8 mouse cellular contexts compared by ENCODE assay signal in genomic region chr8:57576238-57576637, GRCm38 (mm10).
DNase-seq lines count a peak whose midpoint lies in the region; ATAC-seq and TF ChIP-seq lines count a peak whose summit lies in the region.

No protein-coding gene starts in this region.

- TF ChIP-seq EP300 in stomach, postnatal 0 days (optimal IDR thresholded peaks at IDR 0.05): no peak

- peak; percentile 54 for TF ChIP-seq CTCF in stomach, postnatal 0 days (IDR thresholded peaks at IDR 0.05; ENCODE audit: low read depth)

- H3K4me1 ChIP-seq in embryonic facial prominence, embryonic 12.5 days: 0 out of 2 replicates have a peak, but pooled peaks cover 3% of the 10 kb centered on the region
- peaks cover 26% of the 10 kb centered on the region for H3K4me1 ChIP-seq in heart, embryonic 15.5 days (replicated peaks)
- H3K4me1 ChIP-seq in midbrain, embryonic 15.5 days: peaks cover 14% of the 10 kb centered on the region
- H3K4me1 ChIP-seq in stomach, postnatal 0 days (replicated peaks; ENCODE audit: control insufficient read depth, insufficient read depth): no peaks in the 10 kb centered on the region

- DNase-seq in 416B (ENCODE audit: low read depth): peak; percentile 95
- DNase-seq in MEL-GATA-1-ER (ENCODE audit: extremely low read depth, low read depth): peak; percentile 100
- peak; percentile 78 for DNase-seq in liver
- peak; percentile 86 for DNase-seq in stomach, postnatal 0 days (ENCODE audit: low spot score)
- no peak for DNase-seq in frontal cortex, postnatal 36 days (ENCODE audit: low spot score in 2 of 2)

- no peaks in the 10 kb centered on the region for H3K27me3 ChIP-seq in embryonic facial prominence, embryonic 12.5 days
- no peaks in the 10 kb centered on the region for H3K27me3 ChIP-seq in heart, embryonic 15.5 days
- no peaks in the 10 kb centered on the region for H3K27me3 ChIP-seq in midbrain, embryonic 15.5 days (replicated peaks)
- H3K27me3 ChIP-seq in stomach, postnatal 0 days (ENCODE audit: control insufficient read depth, insufficient read depth, low read length): no peaks in the 10 kb centered on the region

- H3K4me2 ChIP-seq in embryonic facial prominence, embryonic 12.5 days (replicated peaks): no peak overlapping the region
- peak overlapping the region; percentile 3; the same call in 1 of the 2 replicates for H3K4me2 ChIP-seq in heart, embryonic 15.5 days
- no peak overlapping the region for H3K4me2 ChIP-seq in midbrain, embryonic 15.5 days
- H3K4me2 ChIP-seq in stomach, postnatal 0 days (replicated peaks; ENCODE audit: low read depth): no peak overlapping the region

- no peaks in the 10 kb centered on the region for H3K9me3 ChIP-seq in embryonic facial prominence, embryonic 12.5 days
- H3K9me3 ChIP-seq in heart, embryonic 15.5 days (replicated peaks): no peaks in the 10 kb centered on the region
- no peaks in the 10 kb centered on the region for H3K9me3 ChIP-seq in midbrain, embryonic 15.5 days
- H3K9me3 ChIP-seq in stomach, postnatal 0 days (ENCODE audit: control insufficient read depth, low read length): no peaks in the 10 kb centered on the region

- H3K27ac ChIP-seq in embryonic facial prominence, embryonic 12.5 days: no peak overlapping the region
- H3K27ac ChIP-seq in heart, embryonic 15.5 days: peak overlapping the region; percentile 47
- H3K27ac ChIP-seq in midbrain, embryonic 15.5 days: no peak overlapping the region
- H3K27ac ChIP-seq in stomach, postnatal 0 days (replicated peaks): 0 out of 2 replicates have a peak overlapping the region, but pooled peaks have one; percentile 35

- no peak overlapping the region for H3K9ac ChIP-seq in embryonic facial prominence, embryonic 12.5 days
- H3K9ac ChIP-seq in heart, embryonic 15.5 days: peak overlapping the region; percentile 8; the same call in 1 of the 2 replicates
- no peak overlapping the region for H3K9ac ChIP-seq in midbrain, embryonic 15.5 days
- no peak overlapping the region for H3K9ac ChIP-seq in stomach, postnatal 0 days (ENCODE audit: low read length)

- WGBS in embryonic facial prominence, embryonic 12.5 days: 54% methylated on average over 7 of the region's 7 CpGs
- 14% methylated on average over 7 of the region's 7 CpGs for WGBS in heart, embryonic 15.5 days
- WGBS in midbrain, embryonic 15.5 days: 19% methylated on average over 7 of the region's 7 CpGs
- 40% methylated on average over 7 of the region's 7 CpGs for WGBS in stomach, postnatal 0 days

- no peaks in the 10 kb centered on the region for H3K36me3 ChIP-seq in embryonic facial prominence, embryonic 12.5 days
- no peaks in the 10 kb centered on the region for H3K36me3 ChIP-seq in heart, embryonic 15.5 days
- no peaks in the 10 kb centered on the region for H3K36me3 ChIP-seq in midbrain, embryonic 15.5 days (replicated peaks)
- no peaks in the 10 kb centered on the region for H3K36me3 ChIP-seq in stomach, postnatal 0 days (ENCODE audit: control insufficient read depth, insufficient read depth, low read length)

- no peak overlapping the region for H3K4me3 ChIP-seq in embryonic facial prominence, embryonic 12.5 days
- H3K4me3 ChIP-seq in heart, embryonic 15.5 days: no peak overlapping the region
- H3K4me3 ChIP-seq in midbrain, embryonic 15.5 days: no peak overlapping the region
- no peak overlapping the region for H3K4me3 ChIP-seq in stomach, postnatal 0 days (ENCODE audit: low read depth, low read length)

- ATAC-seq in embryonic facial prominence, embryonic 12.5 days (ENCODE audit: insufficient number of reproducible peaks, insufficient read depth, low FRiP score, low TSS enrichment): 0 out of 2 replicates have a peak, but pooled peaks have one; percentile 67
- ATAC-seq in heart, embryonic 15.5 days (replicated peaks; ENCODE audit: insufficient number of reproducible peaks, insufficient read depth, low FRiP score, low read depth): peak; percentile 81
- peak; percentile 65 for ATAC-seq in midbrain, embryonic 15.5 days (replicated peaks)
- peak; percentile 99 for ATAC-seq in stomach, postnatal 0 days (ENCODE audit: low FRiP score, low TSS enrichment)

Comparison
In these comparisons a context has a peak if more than half of its experiments do, and no peak if none do; other contexts are left out.
1. DNase-seq: peak in 416B (single experiment), MEL-GATA-1-ER (single experiment), liver (single experiment) and stomach, postnatal 0 days (single experiment); none in frontal cortex, postnatal 36 days (0 of 2).
2. H3K27ac ChIP-seq: peak in heart, embryonic 15.5 days (single experiment) and stomach, postnatal 0 days (single experiment); none in embryonic facial prominence, embryonic 12.5 days (single experiment) and midbrain, embryonic 15.5 days (single experiment).
3. Peak in every context shown above with its lines, with median percentiles within 50 percentile points of each other: ATAC-seq.